Mouse (Mus musculus): Measurements from ENCODE around the gene Ube2c.

Gene Ube2c

DNA sequence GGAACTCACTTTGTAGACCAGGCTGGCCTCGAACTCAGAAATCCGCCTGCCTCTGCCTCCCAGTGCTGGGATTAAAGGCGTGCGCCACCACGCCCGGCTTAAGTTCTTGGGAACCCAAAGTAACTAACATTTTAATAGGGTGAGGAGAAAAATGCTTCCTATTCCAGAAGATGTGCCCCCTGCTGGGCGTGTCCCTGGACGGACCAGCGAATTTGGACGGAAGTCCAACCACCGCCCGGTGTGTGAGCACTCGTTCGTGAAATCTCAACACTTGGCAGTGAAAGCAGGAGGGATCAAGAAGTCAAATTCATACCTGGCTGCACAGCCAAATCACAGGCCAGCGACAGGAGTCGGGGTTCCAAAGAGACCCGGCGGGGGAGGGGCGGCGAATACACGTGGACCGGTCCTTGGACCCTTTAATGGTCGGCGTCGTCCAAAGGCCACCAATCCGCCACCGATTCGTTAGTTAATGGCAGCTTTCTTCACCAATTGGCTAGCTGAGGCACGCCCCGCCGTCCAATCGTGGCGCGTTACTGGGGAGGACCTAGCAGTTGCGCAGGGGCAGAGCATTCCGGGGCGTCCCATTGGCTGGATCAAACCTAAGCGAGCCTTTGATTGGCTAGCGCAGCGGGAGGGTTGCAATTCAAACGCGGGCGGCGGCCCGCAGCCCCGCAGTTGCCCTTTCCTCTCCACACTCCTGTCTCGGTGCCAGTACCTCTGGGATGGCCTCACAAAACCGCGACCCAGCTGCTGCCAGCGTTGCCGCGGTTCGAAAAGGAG is at the start of gene Ube2c:
Gene Ube2c (plus strand): TSS at position 641 of the 780 bp plus-strand sequence.
- peak; percentile 97 for DNase-seq (ENCODE audit: low read depth, low spot score)

DNA sequence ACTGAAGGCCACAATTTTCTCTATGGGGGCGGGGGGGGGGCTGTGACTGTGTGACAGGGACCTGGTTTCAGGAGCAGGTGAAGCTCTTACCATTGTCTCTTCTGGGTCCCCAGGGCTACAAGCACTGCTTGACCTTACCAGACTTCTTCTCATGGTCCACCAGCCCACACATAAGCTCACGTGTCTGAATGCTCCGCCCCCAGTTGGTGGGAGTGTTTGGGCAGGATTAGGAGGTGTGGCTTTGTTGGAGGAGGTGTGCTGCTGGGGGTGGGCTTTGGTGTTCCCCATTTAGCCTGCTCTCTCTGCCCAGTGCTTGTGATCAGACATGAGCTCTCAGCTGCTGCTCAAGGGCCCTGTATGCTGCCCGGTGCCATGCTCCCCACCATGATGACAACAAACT is 46.4 kb upstream of the Ube2c start:
- no peak for DNase-seq (ENCODE audit: low read depth, low spot score)

DNA sequence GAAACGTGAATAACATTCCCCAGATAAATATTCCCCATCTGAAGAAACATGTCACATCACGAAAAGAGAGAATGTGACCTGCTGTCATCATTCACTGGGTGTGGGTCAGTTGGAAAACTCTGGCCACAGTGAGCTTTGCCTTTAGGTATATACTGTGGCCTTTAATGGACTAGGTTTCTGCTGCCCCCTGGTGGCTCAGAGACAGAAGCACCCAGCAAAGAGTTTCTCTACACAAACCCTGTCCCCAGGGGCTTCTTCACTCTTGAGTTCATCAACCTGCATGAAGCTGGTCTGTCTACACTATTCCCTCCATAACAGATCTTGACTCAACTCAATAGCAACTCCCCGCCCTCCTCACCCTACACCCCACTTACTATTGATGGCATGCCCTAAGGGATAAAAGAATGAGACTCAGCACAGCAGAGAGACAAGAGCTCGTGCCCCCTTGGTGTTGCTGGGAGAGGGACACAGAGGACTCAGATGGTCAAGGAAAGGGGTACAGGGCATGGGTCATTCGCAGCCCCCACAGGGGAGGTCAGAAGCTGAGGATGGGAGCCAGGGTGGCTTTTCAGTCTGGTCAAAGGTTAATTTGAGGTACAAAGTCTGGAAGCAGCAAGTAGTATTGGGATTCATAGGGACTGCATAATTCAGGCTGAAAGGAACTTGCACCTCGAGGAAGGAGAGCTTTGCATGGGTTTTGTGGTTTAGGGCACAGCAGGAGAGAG is 43.6 kb upstream of the Ube2c start:
- DNase-seq (ENCODE audit: low read depth, low spot score), result no peak

DNA sequence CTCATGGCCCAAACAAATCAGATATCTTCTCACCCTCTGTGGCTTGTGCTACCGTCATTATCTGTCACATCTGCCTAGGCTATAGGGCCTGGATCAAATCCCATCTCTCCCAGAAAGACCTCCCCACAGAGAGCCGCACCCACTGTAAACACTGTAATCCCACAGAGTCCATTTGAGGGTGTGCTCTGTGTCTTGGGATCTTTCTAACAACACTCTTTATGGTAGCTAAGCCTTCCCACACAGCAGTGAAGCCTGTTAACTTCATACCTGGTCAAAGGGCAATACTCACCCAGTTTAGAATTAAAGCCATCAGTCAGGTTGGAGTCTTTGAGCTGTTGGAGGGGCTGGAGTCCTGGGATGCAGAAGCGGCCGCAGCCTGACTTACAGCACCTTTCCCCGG is 38.0 kb upstream of the Ube2c start:
- DNase-seq (ENCODE audit: low read depth, low spot score), result no peak

DNA sequence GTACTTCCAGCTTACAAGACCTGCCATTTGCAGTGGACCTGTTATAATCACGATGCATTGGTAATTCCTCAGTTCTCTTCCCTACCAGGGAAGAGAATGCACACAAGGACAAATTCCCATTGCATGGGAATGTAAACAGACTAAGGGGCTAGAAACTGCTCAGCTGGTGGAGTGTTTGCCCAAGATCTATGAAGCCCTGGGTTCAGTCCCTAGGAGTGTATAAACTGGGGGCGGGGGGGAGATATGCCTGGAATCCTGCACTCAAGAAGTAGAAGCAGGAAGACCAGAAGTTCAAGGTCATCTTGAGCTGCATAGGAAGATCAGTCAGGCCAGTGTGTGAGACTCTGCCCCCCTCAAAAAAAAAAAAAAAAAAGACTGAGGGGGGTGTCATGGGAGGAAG is 36.4 kb upstream of the Ube2c start:
- DNase-seq (ENCODE audit: low read depth, low spot score), result no peak

DNA sequence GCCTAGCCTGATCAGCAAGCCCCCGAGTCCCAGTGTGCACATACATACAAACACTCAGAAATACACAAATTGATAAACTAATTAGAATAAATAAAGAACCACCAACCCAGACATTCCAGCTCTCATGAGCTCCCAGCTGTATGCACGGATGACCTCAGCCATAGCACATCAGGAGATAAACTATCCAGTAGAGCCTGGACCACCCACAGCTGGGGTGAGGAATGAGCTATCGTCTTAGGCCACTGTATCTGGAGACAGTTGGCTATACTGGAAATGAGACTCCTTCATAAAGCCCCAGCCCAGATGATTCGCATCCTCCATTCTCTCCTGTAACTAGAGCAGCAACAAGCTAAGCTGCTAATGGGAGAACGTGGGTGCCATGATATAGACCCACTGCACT is 34.9 kb upstream of the Ube2c start:
- no peak for DNase-seq (ENCODE audit: low read depth, low spot score)

DNA sequence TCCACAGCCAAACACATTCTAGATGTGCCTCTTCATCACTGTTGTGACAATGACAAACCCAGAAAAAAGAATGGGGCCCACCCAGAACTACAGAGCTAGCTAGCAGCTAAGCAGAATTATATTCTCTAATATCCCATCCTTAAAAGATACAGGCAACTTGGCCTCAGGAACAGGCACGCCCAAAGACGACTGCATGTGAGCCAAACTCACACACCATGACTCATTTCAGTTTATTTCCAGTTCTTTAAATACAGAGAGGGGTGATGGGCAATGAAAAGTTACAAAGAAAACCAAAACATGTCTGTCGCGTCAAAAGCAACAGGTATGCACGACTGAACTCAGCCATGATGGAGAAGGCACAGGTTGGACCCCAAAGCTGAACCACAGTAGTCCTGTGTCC is 34.3 kb upstream of the Ube2c start:
- DNase-seq (ENCODE audit: low read depth, low spot score), result no peak

DNA sequence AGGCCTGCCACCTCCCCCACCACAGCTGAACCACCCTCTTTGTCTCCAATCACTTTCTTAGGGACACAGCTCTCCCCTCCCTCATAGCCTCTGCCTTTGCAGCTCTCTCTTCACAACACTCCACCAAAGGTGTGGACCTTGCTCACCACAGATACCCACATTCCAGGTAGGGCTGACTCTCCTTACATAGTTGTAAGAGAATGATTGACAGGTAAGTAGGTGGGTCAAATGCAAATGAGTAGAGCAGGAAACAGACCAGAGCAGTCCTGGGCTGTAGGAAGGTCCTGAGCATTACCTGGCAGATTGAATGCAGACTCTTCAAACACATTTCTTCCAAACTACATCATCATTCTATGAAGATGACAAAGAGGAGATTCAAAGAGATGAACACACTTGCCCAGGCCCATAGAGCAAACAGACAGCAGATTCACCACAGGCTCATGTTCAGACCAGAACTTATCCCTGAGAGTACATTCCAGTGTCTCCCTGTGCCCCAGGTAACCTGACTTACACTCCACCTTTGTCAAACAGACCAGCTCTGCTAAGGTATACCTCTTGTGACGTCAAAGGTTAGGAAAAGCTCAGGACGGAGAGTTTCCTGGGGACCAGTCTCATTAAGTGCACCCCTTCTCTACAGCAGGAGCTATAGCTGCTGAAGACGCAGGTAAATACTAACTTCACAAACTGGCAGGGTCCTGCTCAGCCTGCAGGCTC is 32.2 kb upstream of the Ube2c start:
- no peak for DNase-seq (ENCODE audit: low read depth, low spot score)

DNA sequence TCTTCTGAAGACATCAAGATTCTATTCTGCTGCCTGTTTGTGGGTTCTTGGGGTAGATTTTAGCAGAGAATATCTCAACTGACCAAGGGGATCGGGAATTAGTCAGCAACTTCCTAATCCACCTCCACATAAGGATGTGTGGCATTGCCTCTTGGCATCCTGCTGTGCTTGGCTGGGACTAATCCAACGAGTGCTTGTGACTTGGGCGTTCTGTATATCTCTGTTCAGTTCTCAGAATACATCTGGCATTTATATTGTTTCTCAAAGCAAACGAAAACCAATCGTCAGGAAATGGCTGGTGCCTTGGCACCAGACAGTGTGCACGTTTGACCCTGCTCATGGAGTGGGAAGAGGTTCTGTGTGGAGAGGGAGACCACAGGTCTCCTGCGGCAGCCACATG is 29.8 kb upstream of the Ube2c start:
- DNase-seq (ENCODE audit: low read depth, low spot score), result no peak

DNA sequence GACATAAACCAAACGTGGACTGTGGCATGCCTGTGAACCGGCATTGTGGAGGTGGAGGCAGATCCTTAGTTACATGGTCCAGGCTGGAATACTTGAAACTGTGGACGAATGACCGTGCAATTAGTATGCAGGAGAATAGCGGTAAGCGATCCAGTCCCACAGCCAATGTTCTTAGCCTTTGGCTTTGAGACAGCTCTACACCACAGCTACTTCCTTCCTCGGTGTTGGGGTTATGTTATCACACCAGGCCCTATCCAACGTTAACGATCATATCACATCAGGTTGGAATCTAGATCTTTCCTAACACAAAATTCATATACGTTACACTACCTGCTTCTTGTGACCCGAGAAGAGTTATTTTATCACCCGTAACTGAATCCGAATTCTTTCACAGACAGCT is 24.7 kb upstream of the Ube2c start:
- no peak for DNase-seq (ENCODE audit: low read depth, low spot score)

DNA sequence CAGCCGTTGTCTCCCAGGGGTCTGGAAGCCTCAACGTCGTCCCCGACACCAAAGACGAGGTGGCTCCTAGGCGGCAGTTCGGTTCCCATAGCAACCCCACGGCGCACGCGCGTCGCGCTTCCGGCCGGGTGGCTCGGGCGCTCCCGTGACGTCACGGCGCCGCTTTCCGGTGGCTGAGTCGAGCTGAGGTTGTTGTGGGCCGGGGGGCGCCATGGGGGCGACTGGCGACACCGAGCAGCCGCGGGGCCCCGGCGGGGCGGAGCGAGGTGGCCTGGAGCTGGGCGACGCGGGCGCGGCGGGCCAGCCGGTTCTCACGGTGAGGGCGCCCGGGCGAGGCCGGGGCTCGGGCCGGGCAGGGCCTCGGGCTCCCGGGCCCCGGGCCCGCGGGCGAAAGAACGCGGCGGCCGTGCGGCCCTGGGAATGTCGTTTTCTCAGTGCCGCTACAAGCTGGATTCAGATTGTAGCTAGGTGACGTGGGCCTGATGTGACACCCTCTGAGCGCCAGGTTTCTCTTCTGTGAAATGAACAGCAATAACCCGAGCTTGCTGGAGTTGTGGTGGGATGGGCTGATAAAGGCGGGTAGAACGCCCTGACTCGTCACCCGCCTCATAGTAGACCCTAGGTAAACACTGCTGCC is 23.7 kb upstream of the Ube2c start, which contains the start of the genes Wfdc3 and Dnttip1:
Gene Wfdc3 (minus strand): TSS at position 89 of the 637 bp plus-strand sequence.
Gene Dnttip1 (plus strand): TSS at position 141 of the 637 bp plus-strand sequence.
- DNase-seq (ENCODE audit: low read depth, low spot score), result peak; percentile 74

DNA sequence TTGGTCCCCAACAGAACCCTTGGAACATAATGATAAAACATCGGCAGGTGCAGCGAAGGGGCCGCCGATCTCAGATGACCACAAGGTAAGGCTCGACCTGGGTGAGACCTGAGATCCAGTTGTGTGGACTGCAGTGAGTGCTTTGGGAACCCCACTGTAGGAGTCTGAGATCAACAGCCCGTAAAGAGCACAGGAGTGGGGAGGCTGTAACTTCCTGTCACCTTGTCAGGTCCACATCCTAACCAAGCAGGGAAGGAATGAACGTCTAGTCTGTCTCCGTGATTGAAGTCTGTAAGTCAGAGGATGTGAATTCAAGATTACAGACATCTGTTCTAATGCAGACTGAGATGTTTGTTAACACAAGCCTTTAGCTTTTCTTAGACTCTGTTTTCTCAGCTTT is 23.0 kb upstream of the Ube2c start:
- no peak for DNase-seq (ENCODE audit: low read depth, low spot score)

DNA sequence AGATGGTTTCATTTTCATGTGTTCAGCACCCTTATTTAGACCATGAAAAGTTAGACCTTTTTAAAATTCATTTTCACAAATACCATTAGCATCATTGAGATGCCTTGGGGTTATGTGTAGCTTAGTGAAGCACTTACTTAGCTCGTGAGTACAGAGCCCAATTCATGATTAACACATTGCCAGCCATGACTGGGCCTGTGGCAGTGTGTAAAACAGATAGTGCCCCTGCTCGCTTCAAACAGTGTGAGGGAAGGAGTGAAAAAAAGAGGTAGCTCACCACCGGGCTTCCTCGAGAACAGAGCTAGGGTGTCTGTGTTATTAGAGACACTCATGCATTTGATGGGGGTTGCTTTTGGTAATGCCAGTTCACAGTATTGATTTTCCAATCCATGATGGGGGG is 21.5 kb upstream of the Ube2c start:
- DNase-seq (ENCODE audit: low read depth, low spot score), result no peak

DNA sequence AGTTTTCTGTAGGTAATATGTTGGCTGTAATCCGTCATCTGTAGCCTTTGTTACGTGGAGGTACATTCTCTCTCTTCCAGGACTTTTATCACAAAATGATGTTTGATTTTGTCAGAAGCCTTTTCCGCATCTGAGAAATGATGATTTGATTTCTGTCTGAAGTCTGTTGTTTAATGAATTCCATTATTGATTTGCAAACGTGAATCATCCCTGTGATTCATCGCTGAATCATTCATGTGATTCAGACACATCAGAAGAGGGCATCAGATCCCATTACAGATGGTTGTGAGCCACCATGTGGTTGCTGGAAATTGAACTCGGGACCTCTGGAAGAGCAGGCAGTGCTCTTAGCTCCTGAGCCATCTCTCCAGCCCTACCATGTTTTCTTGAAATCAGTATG is 20.7 kb upstream of the Ube2c start:
- no peak for DNase-seq (ENCODE audit: low read depth, low spot score)

DNA sequence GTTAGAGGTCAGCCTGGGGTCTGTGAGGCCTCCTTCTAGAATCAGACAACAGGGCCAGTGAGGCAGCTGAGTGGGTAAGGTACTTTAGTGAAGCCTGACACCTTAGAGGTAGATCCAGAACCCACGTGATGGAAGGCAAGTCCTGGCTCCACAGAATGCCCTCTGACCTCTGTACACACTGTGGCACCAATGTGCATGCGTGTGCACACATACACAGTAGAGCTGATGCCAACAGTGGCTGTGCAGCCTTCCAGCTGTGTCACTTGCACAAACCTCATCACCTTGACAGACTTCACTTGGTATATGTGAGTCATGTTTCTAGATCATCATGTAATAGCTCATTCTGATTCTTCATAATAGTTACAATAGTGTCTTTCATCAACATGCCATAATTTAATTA is 17.2 kb upstream of the Ube2c start:
- no peak for DNase-seq (ENCODE audit: low read depth, low spot score)

DNA sequence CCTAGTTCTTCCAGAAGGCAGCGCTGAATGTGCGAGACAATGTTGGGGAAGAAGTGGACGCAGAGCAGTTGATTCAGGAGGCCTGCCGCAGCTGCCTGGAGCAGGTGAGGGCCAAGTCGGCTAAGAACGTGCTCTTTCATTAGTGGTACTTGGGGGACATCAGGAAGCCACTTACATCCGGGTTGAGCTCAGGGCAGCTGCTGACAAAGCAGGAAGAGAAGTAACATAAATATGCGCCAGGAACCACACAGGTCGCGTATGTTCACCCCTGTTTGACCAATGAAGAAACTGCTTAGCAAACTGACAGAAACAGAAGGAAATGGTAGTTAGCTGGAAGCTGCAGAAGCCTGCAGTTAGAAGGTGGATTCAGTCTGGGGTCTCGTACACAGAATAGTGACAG is 15.6 kb upstream of the Ube2c start:
- DNase-seq (ENCODE audit: low read depth, low spot score), result no peak

DNA sequence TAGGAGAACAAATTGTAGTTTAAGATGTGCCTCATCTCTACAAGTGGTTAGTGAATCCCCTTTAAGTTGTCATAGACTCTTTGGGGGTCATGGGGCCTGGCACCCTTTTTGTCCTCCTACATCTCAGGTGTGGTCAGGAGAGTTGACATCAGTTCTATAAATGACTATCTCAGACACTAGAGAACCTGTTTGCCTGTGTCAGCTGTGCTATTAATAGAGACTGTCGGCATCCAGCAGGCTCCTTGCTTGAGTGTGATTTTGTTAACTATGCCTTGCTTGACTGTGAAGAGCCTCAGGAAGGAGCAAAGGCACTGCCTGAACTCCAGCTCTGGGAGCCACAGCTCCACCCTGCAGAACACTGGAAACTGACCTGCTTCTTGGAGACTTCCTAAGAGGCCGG is 14.9 kb upstream of the Ube2c start:
- no peak for DNase-seq (ENCODE audit: low read depth, low spot score)

DNA sequence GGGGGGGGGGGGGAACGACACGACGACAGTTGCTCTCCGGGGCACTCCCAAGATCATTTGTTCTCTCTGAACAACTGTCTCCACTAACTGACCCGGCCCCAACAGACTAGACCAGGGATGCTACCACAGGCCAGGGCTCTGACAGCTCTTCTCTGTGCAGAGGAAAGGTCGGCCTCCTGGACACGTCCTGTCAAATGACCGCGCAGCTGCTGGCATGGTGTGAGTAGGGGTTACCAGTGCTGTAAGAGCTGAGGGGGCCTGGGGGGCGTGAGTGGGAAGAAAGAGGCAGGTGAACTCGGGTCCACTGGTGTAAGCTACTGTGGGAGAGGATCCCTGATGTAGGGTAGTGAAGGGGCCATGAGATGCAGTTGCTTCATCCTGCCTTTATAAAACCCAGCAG is 11.9 kb upstream of the Ube2c start:
- no peak for DNase-seq (ENCODE audit: low read depth, low spot score)

DNA sequence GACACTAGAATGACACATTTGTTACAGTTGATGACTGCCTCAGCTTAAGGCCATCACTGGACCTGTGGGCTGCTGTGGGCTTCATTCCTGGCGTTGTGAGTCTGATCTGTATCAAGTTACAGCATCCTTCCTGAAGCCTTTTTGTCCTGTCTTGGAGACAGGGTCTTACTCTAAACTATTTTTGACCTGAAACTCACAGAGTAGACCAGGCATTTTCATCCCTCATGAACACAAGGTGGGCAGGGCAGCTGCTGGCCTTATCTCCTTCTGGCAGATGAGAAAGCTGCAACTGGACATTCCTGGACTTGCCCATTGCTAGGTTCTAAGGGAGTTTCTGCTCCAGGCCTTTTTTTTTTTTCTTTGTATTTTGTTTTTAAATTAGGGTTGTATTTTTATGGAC is 11.0 kb upstream of the Ube2c start:
- no peak for DNase-seq (ENCODE audit: low read depth, low spot score)

DNA sequence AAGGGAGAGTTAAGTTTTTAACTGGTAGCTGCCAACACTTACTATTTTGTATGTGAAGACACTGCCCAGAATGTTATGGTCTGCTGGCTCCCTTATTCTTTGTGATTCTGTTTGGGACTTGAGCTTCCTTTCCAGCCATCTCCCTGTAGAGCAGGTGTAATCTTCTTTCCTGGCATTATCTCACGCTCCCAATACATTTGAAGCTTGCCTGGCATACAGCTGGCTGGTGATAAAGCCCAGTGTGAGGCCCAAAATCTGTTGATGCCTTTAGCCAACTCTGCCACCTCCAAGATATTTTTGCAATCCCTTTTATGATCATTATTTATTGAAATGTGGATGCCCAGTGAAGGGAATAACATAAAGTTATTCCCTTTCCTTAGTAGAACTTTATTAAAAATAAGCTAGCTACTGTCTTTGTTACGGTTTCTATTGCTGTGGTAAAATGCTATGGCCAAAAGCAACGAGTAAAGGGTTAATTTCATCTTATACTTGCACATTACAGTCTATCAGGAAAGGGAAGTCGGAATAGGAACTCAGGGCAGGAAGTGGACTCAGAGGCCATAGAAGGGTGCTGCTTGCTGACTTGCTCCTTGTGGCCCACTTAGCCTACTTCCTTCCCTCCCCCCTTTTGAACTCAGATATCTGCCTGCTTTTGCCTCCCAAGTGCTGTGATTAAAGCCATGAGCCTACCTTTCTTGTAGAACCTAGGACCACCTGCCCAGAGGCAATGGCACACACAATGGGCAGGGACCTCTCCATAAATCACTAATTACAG is 9.5 kb upstream of the Ube2c start:
- no peak for DNase-seq (ENCODE audit: low read depth, low spot score)

DNA sequence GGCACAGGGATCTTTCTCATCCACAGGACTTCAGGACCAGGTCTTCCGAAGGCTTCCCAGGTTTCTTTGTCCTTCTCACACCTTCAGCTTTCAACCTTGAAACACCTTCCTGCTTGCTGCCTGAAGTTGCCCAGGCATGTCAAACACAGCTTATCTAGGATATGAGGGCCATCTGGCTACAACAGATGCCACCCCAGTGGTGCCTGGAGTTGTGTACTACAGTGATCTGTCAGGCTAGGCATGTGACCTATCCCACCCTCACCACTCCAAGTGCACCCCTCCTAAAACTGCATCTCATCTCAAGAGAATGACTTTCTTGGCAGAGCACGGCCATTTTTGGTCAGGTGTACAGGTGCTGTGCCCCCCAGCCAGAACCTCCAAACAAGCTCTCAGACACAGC is 8.2 kb upstream of the Ube2c start:
- no peak for DNase-seq (ENCODE audit: low read depth, low spot score)

Data from telencephalon, adult 2 months (tissue).